Mouse (Mus musculus) spleen, embryonic (tissue): ENCODE measurements around the gene Gsta2.
"Not testable (repeated sequence)": the region's sequence is repeated elsewhere in the genome, so short reads cannot be mapped to it uniquely, and the experiment has no call there.

Source experiments
- CTCF ChIA-PET: fragments of 350-600 bp; sonication (Branson Sonifier 250); formaldehyde crosslinking; loops from one replicate; lab custom pipeline; 2022; lab: Charles Lee

Gsta2 gene

DNA sequence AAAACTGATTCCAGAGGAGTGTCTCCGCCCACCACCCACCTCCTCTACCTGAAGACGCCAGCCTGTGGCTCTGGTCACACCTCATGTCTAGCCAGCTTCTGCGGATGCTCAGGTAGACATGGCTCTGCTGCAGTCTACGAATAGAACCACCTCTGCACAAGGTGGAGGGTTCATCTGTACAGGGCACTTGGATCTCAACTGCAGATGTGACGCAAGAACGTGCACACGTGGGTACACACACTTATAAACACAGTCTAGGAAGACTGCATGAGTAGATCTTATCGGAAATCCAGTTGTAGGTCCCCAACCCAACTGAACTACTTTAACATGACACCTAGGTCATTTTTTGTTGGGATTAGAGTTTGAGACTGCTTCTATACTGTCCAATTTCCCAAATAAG, at the start of gene Gsta2:
Gsta2 (minus strand) TSS at position 178 of the 400 bp plus-strand sequence.
- CTCF ChIA-PET = no interaction called here

DNA sequence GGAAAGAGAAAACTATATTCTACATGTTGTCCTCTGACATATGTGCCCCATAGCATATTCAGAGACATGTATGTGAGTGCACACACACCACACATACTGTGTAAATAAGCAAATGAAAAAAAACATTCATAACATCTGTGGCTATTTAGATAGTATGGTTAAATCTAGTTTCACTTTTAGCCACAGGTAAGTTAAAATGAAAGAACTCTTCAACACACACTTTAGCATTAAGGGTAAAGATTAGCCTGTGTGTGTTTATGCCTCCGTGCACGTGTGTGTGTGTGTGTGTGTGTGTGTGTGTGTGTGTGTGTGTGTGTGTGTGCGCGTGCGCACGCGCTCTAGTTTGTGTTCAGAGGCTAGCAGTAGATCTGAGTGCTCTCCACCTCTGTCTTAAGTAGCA, 46.0 kb upstream of the Gsta2 start:
- CTCF ChIA-PET = no interaction called here

DNA sequence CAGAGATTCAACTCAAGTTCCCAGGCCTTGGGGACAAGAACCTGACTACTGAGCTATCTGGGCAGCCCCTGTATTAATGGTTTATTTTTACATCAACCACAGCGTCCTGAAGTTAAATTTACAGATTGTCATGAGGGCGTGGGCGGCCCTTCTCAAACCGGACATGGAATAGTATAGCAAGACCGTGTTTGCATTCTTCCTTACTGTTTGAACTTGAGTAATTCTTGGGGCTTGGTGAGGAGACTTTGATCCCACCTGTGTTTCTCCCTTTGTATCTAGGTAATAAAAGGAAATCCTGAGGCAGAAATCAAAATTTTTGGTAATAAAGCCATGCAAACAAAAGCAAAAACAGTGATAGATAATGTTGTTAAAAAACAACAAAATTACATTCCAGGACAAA, 45.0 kb upstream of the Gsta2 start:
- CTCF ChIA-PET = no interaction called here

DNA sequence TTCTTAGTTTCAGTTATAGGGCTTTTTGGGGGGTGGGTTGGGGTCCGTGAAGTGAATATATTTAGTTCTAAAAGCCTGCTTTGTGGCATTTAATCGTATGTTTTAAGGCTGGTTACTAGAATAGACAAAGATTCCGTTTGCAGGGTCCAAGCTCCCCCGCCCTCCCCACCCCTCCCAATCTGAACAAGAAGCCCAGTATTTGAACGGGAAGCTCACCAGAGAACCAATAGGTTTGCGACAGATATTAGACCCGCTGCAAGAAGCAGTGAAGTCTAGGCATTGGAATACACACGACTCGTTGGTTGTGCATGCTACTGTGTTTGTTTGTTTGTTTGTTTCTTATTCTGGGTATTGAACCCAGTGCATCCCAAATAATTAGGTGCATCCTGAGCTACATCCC, 40.9 kb upstream of the Gsta2 start:
- CTCF ChIA-PET = no interaction called here

DNA sequence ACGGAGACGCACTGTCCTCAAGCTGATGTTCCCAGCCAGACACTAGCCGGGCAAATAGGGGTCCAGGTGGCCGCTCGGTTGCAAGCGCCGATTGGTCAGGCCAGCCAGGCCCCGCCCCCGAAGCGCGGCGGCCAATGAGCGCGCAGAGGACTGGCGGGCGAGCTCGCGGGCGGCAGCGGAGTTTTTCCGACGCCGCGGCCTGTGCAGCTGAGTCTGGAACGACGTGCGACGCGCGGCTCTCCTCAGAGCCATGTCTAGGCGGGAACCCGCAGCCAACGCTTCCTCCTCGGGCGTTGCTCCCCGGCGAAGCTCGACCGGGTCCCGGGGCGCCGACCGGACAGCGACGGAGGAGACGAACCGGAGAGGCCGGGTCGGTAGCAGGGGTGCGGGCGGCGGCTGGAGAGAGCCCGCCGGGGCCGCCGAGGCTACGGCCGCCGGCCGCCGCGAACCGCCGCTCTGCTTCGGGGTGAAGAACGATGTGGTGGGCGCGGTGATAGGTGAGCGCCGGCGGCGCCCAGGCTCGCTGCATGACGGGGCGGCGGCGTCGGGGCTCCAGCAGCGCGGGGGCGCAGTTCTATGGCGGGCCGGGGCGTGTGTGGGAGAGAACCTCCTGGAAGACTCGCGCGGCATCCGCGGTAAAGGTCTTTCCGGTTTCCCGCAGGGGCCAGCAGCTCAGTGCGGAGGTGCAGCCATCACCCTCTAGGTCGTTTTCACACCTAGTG, 40.2 kb upstream of the Gsta2 start, which contains the start of gene Ddx43:
Ddx43 (plus strand) TSS at position 148 of the 722 bp plus-strand sequence.
- CTCF ChIA-PET = interaction anchor here (0.5 kb wide), 1 partner anchor 32 kb away, joined by 4 read pairs; no protein-coding TSS in a partner anchor

DNA sequence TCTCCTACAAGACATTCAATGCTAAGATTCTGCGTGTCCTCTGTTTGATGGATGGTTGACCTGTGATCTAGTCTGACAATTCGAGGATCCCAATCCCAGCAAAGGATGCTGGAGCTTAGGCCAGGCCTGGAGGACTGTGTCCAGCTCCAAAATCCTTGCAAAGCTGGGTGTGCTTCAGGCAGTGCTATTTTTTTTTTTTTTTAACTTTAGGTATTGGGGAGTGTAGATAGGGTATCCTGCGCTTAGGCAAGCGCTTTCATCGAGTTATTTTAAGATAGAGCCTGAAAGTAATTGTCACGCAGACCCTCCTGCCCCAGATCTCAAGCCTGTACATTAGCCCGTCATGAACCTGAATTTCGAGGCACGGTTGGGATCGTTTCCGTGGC, 39.6 kb upstream of the Gsta2 start:
- CTCF ChIA-PET = interaction anchor here (0.5 kb wide), 1 partner anchor 32 kb away, joined by 4 read pairs; no protein-coding TSS in a partner anchor

DNA sequence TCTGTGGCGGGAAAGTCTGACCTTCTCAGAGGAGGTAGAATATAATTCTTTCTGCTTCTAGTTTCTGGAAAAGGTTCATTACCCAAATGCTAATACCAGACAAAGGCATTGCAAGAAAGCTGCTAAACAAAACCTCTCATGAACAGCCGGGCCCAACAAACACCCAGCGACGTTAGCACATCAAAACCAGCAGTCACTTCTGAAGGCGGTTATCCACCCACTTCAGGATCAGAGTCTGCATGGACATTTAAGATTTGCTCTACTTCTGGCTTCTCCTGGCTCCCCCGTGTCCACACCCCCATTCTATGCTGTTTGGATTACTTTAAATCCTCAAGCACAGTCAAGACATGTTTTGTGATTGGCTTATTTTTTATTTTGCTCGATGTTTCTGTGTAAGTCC, 39.0 kb upstream of the Gsta2 start:
- CTCF ChIA-PET = no interaction called here

DNA sequence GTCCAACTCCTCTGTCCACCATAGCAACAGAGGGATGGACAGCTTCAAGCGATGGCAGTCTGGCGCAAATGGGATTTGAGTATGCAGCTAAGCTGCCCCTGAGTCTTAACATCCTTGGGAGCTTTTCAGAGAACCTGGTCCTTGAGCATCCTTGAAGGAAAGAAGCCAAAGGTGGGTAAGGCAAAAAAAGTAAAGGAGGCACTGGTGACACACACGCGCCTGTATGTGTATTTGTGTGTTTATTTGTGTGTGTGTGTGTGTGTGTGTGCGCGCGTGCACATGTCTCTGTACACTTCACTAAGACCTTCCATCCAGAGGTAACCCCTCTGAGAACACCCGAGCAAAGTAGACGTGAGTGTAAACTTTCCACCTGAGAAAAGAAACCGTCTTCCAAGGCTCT, 38.2 kb upstream of the Gsta2 start:
- CTCF ChIA-PET = no interaction called here

DNA sequence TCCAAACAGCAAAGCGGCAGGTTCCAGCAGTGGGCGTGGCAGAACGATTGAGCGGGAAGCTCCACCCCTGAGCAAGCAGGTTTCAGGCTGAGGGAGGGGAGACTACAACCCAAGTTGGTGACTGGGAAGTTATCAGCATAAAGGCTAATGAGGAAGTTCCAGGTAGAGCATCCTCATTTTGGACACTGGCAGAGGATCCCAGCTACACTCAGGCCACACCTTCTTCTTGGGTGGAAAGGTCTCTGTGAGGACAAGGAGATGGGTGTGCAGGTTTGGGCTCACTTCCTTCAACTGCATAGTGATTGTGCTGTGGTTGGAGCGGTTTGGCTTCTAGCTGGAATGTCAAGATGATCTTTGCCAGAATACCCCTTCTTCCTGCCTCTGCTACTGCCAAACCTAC, 34.4 kb upstream of the Gsta2 start:
- CTCF ChIA-PET = no interaction called here

DNA sequence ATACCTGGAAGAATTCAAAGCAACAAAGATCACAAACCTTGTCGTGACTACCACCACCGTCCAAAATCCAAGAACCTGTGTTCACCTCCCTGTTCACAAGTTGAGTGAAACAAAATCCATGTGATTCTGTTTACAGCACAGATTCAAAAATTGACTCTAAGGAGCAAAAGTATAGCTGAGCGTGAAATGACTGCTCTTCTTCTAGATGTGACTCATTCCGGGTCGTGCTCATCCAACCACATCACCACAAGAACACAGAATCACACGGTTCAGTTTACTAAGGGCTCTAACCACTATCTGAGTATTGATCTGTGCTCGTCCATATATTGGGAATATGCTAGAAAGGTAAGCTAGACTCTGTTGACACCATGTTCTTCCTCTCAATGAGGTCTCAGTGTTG, 31.4 kb upstream of the Gsta2 start:
- CTCF ChIA-PET = no interaction called here

DNA sequence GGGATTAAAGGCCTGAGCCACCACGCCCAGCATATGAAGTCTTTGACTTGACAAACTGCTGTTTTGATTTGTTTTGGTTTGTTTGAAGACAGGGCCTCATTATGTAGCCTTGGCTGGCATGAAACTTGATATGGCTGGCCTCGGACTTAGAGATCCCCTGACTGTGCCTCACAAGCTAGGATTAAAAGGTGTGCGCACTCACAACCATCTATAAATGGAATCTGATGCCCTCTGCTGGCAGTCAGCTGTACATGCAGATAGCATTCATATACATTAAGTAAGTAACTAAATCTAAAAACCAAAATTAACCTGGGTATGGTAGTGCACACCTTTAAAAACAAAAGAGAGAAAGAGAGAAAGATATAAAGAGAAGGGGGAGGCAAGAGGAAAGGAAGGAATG, 30.3 kb upstream of the Gsta2 start:
- CTCF ChIA-PET = interaction anchor here (0.7 kb wide), 1 partner anchor 12 kb away, joined by 8 read pairs; no protein-coding TSS in a partner anchor

DNA sequence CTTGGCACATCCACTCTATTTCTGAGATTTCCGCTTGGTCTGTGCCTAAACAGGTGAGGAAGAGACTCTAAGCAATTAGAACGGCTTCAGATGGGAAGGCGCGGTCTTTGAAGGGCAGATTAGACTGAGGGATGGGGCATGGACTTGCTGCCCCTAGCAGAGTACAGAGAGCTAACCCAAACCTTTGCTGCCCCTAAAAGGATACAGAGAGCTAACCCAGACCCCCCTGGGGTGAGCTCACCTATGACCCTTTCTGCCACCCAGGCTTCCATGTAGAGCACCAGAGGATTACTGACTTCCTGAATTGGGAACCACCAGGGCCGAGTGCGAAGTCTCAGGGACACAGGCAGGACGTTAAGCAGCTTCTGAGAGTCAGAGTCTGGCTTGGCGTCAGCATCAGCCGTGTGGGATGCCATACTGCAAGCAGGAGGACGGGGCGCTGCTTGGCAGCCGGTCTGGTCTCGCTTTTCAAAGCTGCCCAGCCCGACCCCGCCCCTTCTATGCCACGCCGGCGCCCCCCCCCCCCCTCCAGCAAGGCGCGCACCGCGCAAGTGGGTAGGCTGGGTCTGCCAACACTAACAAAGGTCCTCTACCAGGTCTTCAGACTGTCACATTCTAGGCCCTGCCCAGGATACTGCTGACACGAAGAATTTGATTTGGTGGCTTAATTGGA, 22.7 kb upstream of the Gsta2 start, which contains the start of gene Ooep:
Ooep (minus strand) TSS at position 613 of the 673 bp plus-strand sequence.
- CTCF ChIA-PET = no interaction called here

DNA sequence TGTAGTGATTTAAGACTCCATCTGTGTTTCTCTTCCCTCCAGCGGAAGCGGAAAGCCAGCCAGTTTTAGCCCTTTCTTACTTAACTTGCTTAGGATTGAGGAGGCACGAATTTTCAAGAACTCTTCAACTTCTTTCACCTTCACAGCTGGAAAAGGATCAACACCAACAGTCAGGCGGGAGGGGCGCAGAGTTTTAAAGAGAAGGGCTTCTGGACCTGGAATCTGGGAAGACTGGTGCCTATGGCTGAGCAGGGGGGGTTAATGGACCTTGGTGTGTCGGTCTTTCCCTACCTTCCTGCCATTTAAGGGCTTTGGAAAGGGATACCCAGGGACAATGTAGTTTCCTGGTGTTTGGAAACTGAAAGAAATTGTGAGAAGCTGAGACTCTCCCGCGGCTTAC, 22.0 kb upstream of the Gsta2 start:
- CTCF ChIA-PET = no interaction called here

DNA sequence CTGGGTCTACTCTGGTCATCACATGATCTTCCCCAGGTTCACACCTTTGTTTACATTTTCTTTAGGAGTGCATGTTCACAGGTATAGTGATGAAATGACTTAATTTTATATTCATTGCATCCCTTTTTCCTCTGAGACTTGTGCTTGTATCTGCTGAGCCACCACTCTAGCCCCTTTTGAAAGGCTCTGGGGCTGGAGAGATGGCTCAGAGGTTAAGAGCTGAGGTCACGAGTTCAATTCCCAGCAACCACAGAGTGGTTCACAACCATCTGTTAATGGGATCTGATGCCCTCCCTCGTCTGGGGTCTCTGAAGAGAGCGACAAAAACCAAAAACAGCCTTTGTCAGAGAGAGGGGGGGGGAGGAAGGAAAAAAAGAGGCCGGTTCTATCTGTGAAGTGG, 19.9 kb upstream of the Gsta2 start:
- CTCF ChIA-PET = no interaction called here

DNA sequence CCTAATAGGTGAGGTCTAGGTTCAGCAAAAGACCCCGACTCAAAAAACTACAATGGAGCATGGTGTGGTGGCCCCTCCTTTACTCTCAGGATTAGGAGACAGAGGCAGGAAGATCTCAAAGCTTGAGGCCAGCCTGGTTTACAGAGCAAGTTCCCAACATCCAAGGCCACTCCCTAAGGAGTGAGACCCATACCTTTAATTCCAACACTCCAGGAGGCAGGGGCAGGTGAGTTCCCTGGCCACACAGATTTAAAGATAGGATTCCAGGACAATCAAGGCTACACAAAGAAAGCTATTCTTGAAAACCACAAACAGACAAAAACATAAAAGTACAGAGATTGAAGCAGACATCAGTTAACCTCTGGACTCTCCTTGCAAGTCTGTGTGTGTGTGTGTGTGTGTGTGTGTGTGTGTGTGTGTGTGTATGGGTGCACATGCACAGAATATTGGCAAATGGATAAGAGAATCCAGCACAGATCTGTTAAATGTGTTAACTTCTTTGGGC, 19.3 kb upstream of the Gsta2 start:
- CTCF ChIA-PET = no interaction called here

DNA sequence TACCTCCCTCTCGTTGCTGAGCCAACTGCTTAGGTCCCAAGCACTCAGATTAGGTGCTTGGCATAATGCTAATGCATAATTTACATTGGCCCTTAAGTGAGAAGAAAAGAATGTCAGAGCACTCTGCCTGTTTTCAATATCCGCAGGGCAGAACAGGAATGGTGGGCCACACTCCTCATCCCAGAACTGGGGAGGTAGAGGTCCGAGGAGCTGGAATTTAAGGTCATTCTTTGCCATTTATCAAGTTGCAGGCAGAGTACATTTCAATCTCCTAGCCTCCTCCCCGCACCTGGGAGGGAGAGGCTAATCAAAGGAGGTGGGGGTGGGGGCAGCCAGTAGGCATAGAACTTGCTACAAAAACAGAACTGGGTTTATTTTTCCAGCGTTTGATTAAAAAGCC, 18.8 kb upstream of the Gsta2 start:
- CTCF ChIA-PET = no interaction called here

DNA sequence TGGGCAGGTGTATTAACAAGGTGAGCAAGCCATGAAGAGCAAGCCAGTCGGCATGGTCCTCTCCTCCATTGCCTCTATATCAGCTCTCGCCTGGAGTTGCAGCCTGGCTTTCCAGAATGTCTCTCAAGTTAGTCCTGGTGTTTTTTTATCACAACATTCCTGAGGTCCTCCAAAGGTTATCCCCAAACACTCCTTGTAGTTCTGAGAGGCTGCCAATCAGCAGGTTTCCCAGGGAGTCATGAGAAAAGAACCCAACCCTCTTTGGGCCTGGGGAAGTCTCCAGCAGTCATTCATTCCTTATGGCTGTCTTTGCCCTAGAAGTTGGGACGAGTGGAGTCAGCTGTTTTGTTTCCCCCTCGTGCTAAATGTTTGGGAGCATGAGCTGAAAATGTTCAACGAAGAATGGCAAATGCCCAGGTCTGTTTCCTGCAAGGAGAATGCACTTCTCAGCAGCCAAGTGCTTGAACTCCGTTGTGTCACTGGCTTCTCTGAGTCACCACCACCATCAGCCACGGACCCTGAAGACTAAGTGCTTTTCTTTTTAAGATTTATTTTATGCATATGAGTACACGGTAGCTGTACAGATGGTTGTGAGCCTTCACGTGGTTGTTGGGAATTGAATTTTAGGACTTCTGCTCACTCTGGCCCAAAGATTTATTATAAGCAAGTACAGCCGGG, 17.4 kb upstream of the Gsta2 start:
- CTCF ChIA-PET = interaction anchor here (0.5 kb wide), 1 partner anchor 155 kb away, joined by 8 read pairs; no protein-coding TSS in a partner anchor

DNA sequence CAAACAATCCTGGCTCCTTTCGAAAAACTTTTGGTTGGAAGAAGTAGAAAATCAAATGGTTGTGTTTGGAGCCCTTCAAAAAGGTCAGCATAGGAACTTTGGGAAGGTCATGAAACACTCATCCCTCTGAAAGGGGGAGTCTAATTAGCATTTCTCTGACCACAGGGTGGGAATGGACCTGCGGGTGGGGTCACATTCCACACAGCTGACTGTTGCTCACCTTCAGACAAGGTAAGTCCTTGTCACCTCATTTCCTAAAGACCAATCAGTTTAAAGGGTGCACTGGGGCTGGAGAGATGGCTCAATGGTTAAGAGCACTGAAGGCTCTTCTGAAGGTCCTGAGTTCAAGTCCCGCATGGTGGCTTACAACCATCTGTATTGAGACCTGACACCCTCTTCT, 15.9 kb upstream of the Gsta2 start:
- CTCF ChIA-PET = no interaction called here

DNA sequence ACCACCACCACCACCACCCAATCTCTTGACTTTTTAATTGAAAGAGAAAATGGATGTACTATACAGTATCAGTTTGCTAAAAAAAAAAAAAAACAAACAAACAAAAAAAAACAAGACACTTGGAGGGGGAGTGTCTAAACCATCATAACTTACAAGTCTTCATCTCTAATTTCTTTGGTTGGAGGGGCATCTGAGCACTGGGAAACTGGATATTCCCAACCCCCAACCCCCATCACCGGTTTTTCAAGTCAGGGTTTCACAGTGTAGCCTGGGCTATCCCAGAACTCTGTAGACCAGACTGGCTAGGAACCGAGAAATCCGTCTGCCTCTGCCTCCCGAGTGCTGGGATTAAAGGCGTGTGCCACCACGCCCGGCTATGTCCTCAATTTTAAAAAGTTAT, 14.2 kb upstream of the Gsta2 start:
- CTCF ChIA-PET = no interaction called here

DNA sequence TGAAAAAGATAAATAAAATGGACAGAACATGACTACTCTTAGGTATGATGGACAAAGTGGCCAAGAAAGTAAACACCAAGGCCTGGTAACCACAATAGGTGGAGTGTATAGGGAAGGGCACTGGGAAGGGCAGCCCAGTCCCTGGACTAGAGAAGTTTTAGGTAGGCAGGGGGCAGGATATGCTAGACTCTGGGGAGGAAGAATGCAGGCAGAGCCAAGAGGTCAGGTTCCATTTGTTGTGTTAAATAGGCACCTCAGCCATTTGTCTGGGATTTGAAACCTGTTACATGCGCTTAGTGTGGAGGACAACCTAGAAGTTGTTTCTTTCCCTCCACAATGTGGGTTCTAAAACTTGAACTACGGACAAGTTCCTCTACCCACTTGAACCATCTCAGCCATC, 13.8 kb upstream of the Gsta2 start:
- CTCF ChIA-PET = no interaction called here

DNA sequence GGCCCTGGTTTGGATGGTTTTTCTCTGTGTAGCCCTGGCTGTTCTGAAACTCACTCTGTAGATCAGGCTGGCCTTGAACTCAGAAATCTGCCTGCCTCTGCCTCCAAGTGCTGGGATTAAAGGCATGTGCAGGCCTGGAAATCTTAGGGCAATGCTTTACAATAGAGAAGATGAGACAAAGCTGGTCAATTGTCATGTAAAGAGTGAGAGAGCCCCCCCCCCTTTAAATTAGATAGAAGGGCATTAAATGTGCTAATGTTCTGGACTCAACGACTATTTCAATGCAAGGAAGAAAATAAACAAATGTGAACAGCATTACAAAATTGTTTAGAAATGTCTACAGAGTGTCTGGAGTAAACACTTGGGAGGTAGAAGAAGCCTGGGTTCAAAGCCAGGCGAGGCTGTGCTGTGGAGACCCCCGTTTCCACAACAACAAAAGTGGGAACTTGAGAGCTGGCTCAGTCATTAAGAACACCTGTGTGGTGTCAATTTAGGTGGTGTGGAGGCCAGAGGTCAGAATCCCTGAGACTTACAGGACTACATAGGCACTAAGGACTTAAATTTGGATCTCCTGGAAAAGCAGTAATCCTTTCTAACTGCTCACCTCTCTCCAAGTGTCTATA, 13.2 kb upstream of the Gsta2 start:
- CTCF ChIA-PET = no interaction called here

DNA sequence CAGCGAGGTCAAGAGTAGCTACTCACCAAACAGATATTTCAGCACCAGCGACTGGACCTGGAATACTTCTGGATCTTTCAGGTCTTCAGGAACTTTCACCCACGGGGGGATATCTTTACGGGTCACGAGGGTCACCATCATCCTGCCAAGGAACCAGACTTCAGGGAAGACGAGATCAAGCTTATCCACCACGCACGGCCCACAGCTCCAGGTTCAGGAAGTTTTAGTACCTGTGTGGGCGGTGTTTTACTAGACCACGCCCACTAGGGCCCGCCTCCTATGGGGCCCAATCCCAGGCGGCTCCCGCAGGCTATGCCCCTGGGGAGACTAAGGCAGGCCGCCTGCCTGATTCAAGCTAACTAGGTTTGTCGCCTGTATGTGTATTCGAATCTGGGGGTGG, 12.4 kb upstream of the Gsta2 start, which contains the start of gene Dppa5a:
Dppa5a (minus strand) TSS at position 219 of the 400 bp plus-strand sequence.
- CTCF ChIA-PET = not testable (repeated sequence)
